Mouse (Mus musculus) testis, postnatal 10 days (tissue): ENCODE data around the gene Srp9.

ENCODE experiments used
- DNase-seq: peaks from one replicate; pipeline ENCODE4 v3.0.0; 2021; ENCODE audit warnings: low spot score

Gene Srp9

GRCm38 (mm10) chr1:182124506-182124905, at the start of gene Srp9:
TSS of gene Srp9 (plus strand) at chr1:182124737.
- peak; percentile 99 for DNase-seq

- no peak for DNase-seq
Measured at GRCm38 (mm10) chr1:182081744-182082419, 42.7 kb upstream of the Srp9 start.

- no peak for DNase-seq
Measured at GRCm38 (mm10) chr1:182083459-182083858, 41.1 kb upstream of the Srp9 start.

GRCm38 (mm10) chr1:182086759-182087158, 37.8 kb upstream of the Srp9 start:
- no peak for DNase-seq

GRCm38 (mm10) chr1:182087351-182087750, 37.2 kb upstream of the Srp9 start:
- no peak for DNase-seq

- no peak for DNase-seq
Measured at GRCm38 (mm10) chr1:182087753-182088633, 36.5 kb upstream of the Srp9 start.

- no peak for DNase-seq
Measured at GRCm38 (mm10) chr1:182088844-182089418, 35.6 kb upstream of the Srp9 start.

GRCm38 (mm10) chr1:182089600-182090297, 34.8 kb upstream of the Srp9 start:
- DNase-seq: no peak

- DNase-seq: no peak
Measured at GRCm38 (mm10) chr1:182090298-182090677, 34.2 kb upstream of the Srp9 start.

GRCm38 (mm10) chr1:182091261-182091660, 33.3 kb upstream of the Srp9 start:
- DNase-seq: no peak

- DNase-seq: no peak
Measured at GRCm38 (mm10) chr1:182091746-182092412, 32.7 kb upstream of the Srp9 start.

- DNase-seq: no peak
Measured at GRCm38 (mm10) chr1:182092413-182092800, 32.1 kb upstream of the Srp9 start.

GRCm38 (mm10) chr1:182093407-182093806, 31.1 kb upstream of the Srp9 start:
- no peak for DNase-seq

- no peak for DNase-seq
Measured at GRCm38 (mm10) chr1:182094473-182095136, 29.9 kb upstream of the Srp9 start.

GRCm38 (mm10) chr1:182095240-182095741, 29.2 kb upstream of the Srp9 start:
- peak; percentile 76 for DNase-seq

- DNase-seq: no peak
Measured at GRCm38 (mm10) chr1:182096707-182097106, 27.8 kb upstream of the Srp9 start.

GRCm38 (mm10) chr1:182099062-182099461, 25.5 kb upstream of the Srp9 start:
- no peak for DNase-seq

- DNase-seq: no peak
Measured at GRCm38 (mm10) chr1:182100403-182100802, 24.1 kb upstream of the Srp9 start.

- DNase-seq: no peak
Measured at GRCm38 (mm10) chr1:182101468-182101867, 23.1 kb upstream of the Srp9 start.

GRCm38 (mm10) chr1:182102706-182103105, 21.8 kb upstream of the Srp9 start:
- no peak for DNase-seq

GRCm38 (mm10) chr1:182103436-182103835, 21.1 kb upstream of the Srp9 start:
- DNase-seq: no peak
